ENCODE assay signal across 8 mouse cellular contexts in genomic region chr19:34244056-34244455, GRCm38 (mm10). TPM values are rescaled to one million over a fixed set of nuclear protein-coding genes. Genes with fewer than 3 reads are reported as not detected.
DNase-seq lines count a peak whose midpoint lies in the region; ATAC-seq lines count a peak whose summit lies in the region.

No protein-coding gene starts in this region.

- DNase-seq in layer of hippocampus, adult 11-12 months (ENCODE audit: low spot score): peak; percentile 70
- no peak for DNase-seq in layer of hippocampus, postnatal 36 days
- peak; percentile 11 for DNase-seq in WW6 (ENCODE audit: low read depth, low spot score)
- DNase-seq in embryo, embryonic 10 days (ENCODE audit: low spot score): peak; percentile 81
- DNase-seq in heart, postnatal 10 days: peak; percentile 74 to 83
- DNase-seq in kidney, postnatal 10 days: peak; percentile 71
- peak; percentile 23 to 65 for DNase-seq in spleen, postnatal 10 days (ENCODE audit: low spot score in 2 of 2)

- intact Hi-C loops in heart, postnatal 10 days (cut with DNase I): loop anchor here (2.0 to 5.0 kb wide), 5 partner anchors 39 to 418 kb away; no protein-coding TSS in a partner anchor

- ATAC-seq in megakaryocyte, adult 5-6 weeks (ENCODE audit: poor library complexity, severe bottlenecking): peak; percentile 63

RNA-seq across cellular contexts. Expression of gene Acta2, which starts 11.3 kb away (rescaled TPM):
- total RNA-seq in layer of hippocampus, postnatal 36 days (2021): 10 to 100 TPM; 13.7 to 16.7 TPM
- total RNA-seq in heart, postnatal 10 days (2021): 100 to 1,000 TPM; 522 to 615 TPM
- total RNA-seq in megakaryocyte, adult 5-6 weeks (2015): 5.4 and 6.4 TPM in 2 replicates
- 3.7 and 4.7 TPM in 2 replicates for total RNA-seq in megakaryocyte, adult 5-6 weeks (2017)

RNA-seq across cellular contexts. Expression of gene Fas, which starts 46.4 kb away (rescaled TPM):
- total RNA-seq in layer of hippocampus, postnatal 36 days (2021): 1 to 10 TPM; 1.6 to 3.5 TPM
- 10 to 100 TPM in 1 of 2 experiments, 1 to 10 TPM in 1; 5.4 to 10.6 TPM for total RNA-seq in heart, postnatal 10 days (2021)
- total RNA-seq in megakaryocyte, adult 5-6 weeks (2015): 20.5 and 37.5 TPM in 2 replicates
- 25.1 and 29.8 TPM in 2 replicates for total RNA-seq in megakaryocyte, adult 5-6 weeks (2017)

RNA-seq across cellular contexts. Expression of gene Stambpl1, which starts 52.0 kb away (rescaled TPM):
- 10 to 100 TPM; 20.4 to 20.8 TPM for total RNA-seq in layer of hippocampus, postnatal 36 days (2021)
- total RNA-seq in heart, postnatal 10 days (2021): 1 to 10 TPM; 4.9 to 6.9 TPM
- total RNA-seq in megakaryocyte, adult 5-6 weeks (2015): 29.4 and 32.4 TPM in 2 replicates
- total RNA-seq in megakaryocyte, adult 5-6 weeks (2017): 22.0 and 24.0 TPM in 2 replicates

Comparison
In these comparisons a context has a peak if more than half of its experiments do, and no peak if none do; other contexts are left out.
1. DNase-seq: peak in layer of hippocampus, adult 11-12 months (single experiment), WW6 (single experiment), embryo, embryonic 10 days (single experiment), heart, postnatal 10 days (2 of 2), kidney, postnatal 10 days (single experiment) and spleen, postnatal 10 days (2 of 2); none in layer of hippocampus, postnatal 36 days (0 of 2).
2. RNA of gene Acta2, which starts 11.3 kb away (total RNA-seq): 522 to 615 TPM in heart, postnatal 10 days; 13.7 to 16.7 TPM in layer of hippocampus, postnatal 36 days and 3.7 to 6.4 TPM in megakaryocyte, adult 5-6 weeks; every median in the first group is over 10 times any median in the second.